23 mouse cellular contexts compared by ENCODE assay signal in the genomic region with DNA sequence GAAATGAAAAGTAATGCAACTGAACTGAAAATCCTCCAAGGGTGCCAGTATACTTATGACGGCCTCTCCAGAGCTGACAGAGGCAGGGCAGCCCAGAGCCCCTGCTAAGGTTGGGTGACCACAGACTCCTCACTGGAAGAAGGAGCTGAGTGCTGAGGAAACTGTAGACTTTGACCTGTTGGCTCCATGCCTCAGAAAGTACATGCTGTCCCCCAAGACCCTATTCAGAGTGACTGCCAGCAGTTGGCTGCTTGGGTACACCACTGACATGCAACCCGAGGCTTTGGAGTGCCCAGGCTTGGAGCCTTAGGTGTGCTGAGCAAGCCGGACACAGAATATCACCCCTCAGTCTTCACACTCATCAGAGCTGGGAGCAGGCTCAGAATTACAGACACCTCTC. TPM values are rescaled to one million over a fixed set of nuclear protein-coding genes. Genes with fewer than 3 reads are reported as not detected.
DNase-seq lines count a peak whose midpoint lies in the region; ATAC-seq lines count a peak whose summit lies in the region.
"Had no signal": no experiment of that assay in that cellular context is flagged by ENCODE, and none has a peak within 500 bp of the region (broad histone marks: within the 10 kb centered on the region; RNA-seq: fewer than 3 reads in every experiment).

No protein-coding gene starts in this region.

- no peak overlapping the region for H3K4me2 ChIP-seq in heart, embryonic 12.5 days
- H3K4me2 ChIP-seq in kidney, embryonic 16.5 days (replicated peaks; ENCODE audit: low read depth, low read length) = no peak overlapping the region
- H3K4me2 ChIP-seq: forebrain, embryonic 13.5 days; heart, embryonic 13.5 days; hindbrain, embryonic 12.5 days had no signal

- no peak overlapping the region for H3K4me3 ChIP-seq in heart, embryonic 10.5 days
- H3K4me3 ChIP-seq in heart, embryonic 12.5 days = no peak overlapping the region
- H3K4me3 ChIP-seq in kidney, embryonic 16.5 days (ENCODE audit: low read length) = no peak overlapping the region
- H3K4me3 ChIP-seq: embryonic facial prominence, embryonic 10.5 days; forebrain, embryonic 13.5 days; heart, adult 2 months; heart, embryonic 13.5 days; hindbrain, embryonic 12.5 days had no signal

- no peaks in the 10 kb centered on the region for H3K9me3 ChIP-seq in heart, embryonic 10.5 days
- no peaks in the 10 kb centered on the region; the same call in 1 of the 2 replicates for H3K9me3 ChIP-seq in heart, embryonic 12.5 days (replicated peaks)
- no peaks in the 10 kb centered on the region; the same call in 1 of the 2 replicates for H3K9me3 ChIP-seq in kidney, embryonic 16.5 days (ENCODE audit: low read length)
- H3K9me3 ChIP-seq: embryonic facial prominence, embryonic 10.5 days; forebrain, embryonic 13.5 days; heart, embryonic 13.5 days; hindbrain, embryonic 12.5 days had no signal

- H3K9ac ChIP-seq in heart, embryonic 12.5 days = no peak overlapping the region
- no peak overlapping the region for H3K9ac ChIP-seq in kidney, embryonic 16.5 days (replicated peaks; ENCODE audit: low read length)
- H3K9ac ChIP-seq: forebrain, embryonic 13.5 days; forebrain, postnatal 0 days; heart, embryonic 13.5 days; hindbrain, embryonic 12.5 days had no signal

- H3K36me3 ChIP-seq in heart, embryonic 10.5 days = no peaks in the 10 kb centered on the region
- no peaks in the 10 kb centered on the region for H3K36me3 ChIP-seq in heart, embryonic 12.5 days
- no peaks in the 10 kb centered on the region for H3K36me3 ChIP-seq in kidney, embryonic 16.5 days (ENCODE audit: insufficient read depth, low read length)
- H3K36me3 ChIP-seq: embryonic facial prominence, embryonic 10.5 days; heart, embryonic 13.5 days; hindbrain, embryonic 12.5 days had no signal

- ATAC-seq in heart, embryonic 12.5 days (ENCODE audit: insufficient number of reproducible peaks, low FRiP score) = no peak
- peak; percentile 51; the same call in 1 of the 2 replicates for ATAC-seq in kidney, embryonic 16.5 days (ENCODE audit: low FRiP score, low TSS enrichment)
- ATAC-seq: forebrain, embryonic 13.5 days; forebrain, postnatal 0 days; hindbrain, embryonic 16.5 days; inflammation-experienced regulatory T-cells, adult 6 months had no signal

- DNase-seq in heart, embryonic 10.5 days (ENCODE audit: low spot score) = peak; percentile 27
- DNase-seq in kidney, adult 11 months = no peak
- peak; percentile 66 for DNase-seq in gastrocnemius, postnatal 25 days
- DNase-seq in skeletal muscle tissue, adult 2 months (ENCODE audit: low read depth, low spot score) = peak; percentile 40
- DNase-seq in lung, postnatal 10 days = no peak
- DNase-seq: adrenal gland, adult 8-10 months; adrenal gland, postnatal 36 days; cerebellum, adult 2 months; cerebellum, postnatal 10 days; forebrain, postnatal 0 days; heart, adult 2 months; heart, postnatal 4 days had no signal

- H3K27me3 ChIP-seq in heart, embryonic 10.5 days (ENCODE audit: insufficient read depth, poor library complexity, severe bottlenecking) = no peaks in the 10 kb centered on the region
- no peaks in the 10 kb centered on the region for H3K27me3 ChIP-seq in heart, embryonic 12.5 days (replicated peaks)
- H3K27me3 ChIP-seq in kidney, embryonic 16.5 days (ENCODE audit: insufficient read depth, low read length) = no peaks in the 10 kb centered on the region
- H3K27me3 ChIP-seq: forebrain, embryonic 13.5 days; heart, embryonic 13.5 days; hindbrain, embryonic 12.5 days had no signal

- no peak overlapping the region for H3K27ac ChIP-seq in heart, embryonic 10.5 days
- no peak overlapping the region for H3K27ac ChIP-seq in heart, embryonic 12.5 days (ENCODE audit: poor library complexity, severe bottlenecking)
- H3K27ac ChIP-seq in kidney, embryonic 16.5 days (ENCODE audit: low read length) = no peak overlapping the region
- H3K27ac ChIP-seq: embryonic facial prominence, embryonic 10.5 days; forebrain, embryonic 13.5 days; heart, adult 2 months; heart, embryonic 13.5 days; hindbrain, embryonic 12.5 days had no signal

- 80% methylated on average over 3 of the region's 3 CpGs for WGBS in heart, embryonic 10.5 days
- WGBS in heart, embryonic 12.5 days = 65% methylated on average over 3 of the region's 3 CpGs
- WGBS in kidney, embryonic 16.5 days = 56% methylated on average over 3 of the region's 3 CpGs

- H3K4me1 ChIP-seq in heart, embryonic 10.5 days = peaks cover 9% of the 10 kb centered on the region
- peaks cover 5% of the 10 kb centered on the region for H3K4me1 ChIP-seq in heart, embryonic 12.5 days (replicated peaks)
- no peaks in the 10 kb centered on the region for H3K4me1 ChIP-seq in kidney, embryonic 16.5 days (ENCODE audit: insufficient read depth, low read length)
- H3K4me1 ChIP-seq: forebrain, embryonic 13.5 days; hindbrain, embryonic 12.5 days had no signal

RNA-seq across cellular contexts. Expression of a gene that starts 53.5 kb away (rescaled TPM):
- not detected in 2 replicates for polyA plus RNA-seq in heart, embryonic 10.5 days (2016; fragmentation: Nextera tagmentation; extraction: Ambion mirVana)
- polyA plus RNA-seq in heart, embryonic 12.5 days (2016; fragmentation: Nextera tagmentation; extraction: Ambion mirVana) = not detected in 2 replicates
- polyA plus RNA-seq in kidney, embryonic 16.5 days (2015; fragmentation: Nextera tagmentation; extraction: Ambion mirVana) = not detected in 2 replicates
- total RNA-seq in gastrocnemius, postnatal 25 days (2021) = not detected
- total RNA-seq: adrenal gland, adult 8-10 months; adrenal gland, postnatal 36 days; ES-E14; gastrocnemius, postnatal 36 days; heart, adult 2 months; heart, postnatal 4 days had no signal
- polyA plus RNA-seq: cerebellum, adult 2 months; embryonic facial prominence, embryonic 10.5 days; forebrain, embryonic 13.5 days; heart, adult 2 months; heart, embryonic 13.5 days; heart, postnatal 0 days; hindbrain, embryonic 12.5 days; hindbrain, embryonic 16.5 days; inflammation-experienced regulatory T-cells, adult 6 months had no signal

RNA-seq across cellular contexts. Expression of a gene that starts 57.0 kb away (rescaled TPM):
- 0.31 TPM in 1 of 2 replicates, not detected in the other for polyA plus RNA-seq in heart, embryonic 10.5 days (2016; fragmentation: Nextera tagmentation; extraction: Ambion mirVana)
- polyA plus RNA-seq in heart, embryonic 12.5 days (2016; fragmentation: Nextera tagmentation; extraction: Ambion mirVana) = 0.28 TPM in 1 of 2 replicates, not detected in the other
- not detected in 2 replicates for polyA plus RNA-seq in kidney, embryonic 16.5 days (2015; fragmentation: Nextera tagmentation; extraction: Ambion mirVana)
- under 1 TPM in 1 of 2 experiments, not detected in 1; 0.54 TPM for total RNA-seq in gastrocnemius, postnatal 25 days (2021)
- total RNA-seq: adrenal gland, postnatal 36 days; forebrain, postnatal 0 days; gastrocnemius, postnatal 36 days; heart, adult 2 months had no signal
- polyA plus RNA-seq: forebrain, embryonic 13.5 days; forebrain, postnatal 0 days; heart, adult 2 months; heart, embryonic 13.5 days; hindbrain, embryonic 12.5 days; inflammation-experienced regulatory T-cells, adult 6 months had no signal

Comparison
In these comparisons a context has a peak if more than half of its experiments do, and no peak if none do; other contexts are left out.
1. DNase-seq: peak in heart, embryonic 10.5 days (single experiment), gastrocnemius, postnatal 25 days (single experiment) and skeletal muscle tissue, adult 2 months (single experiment); none in kidney, adult 11 months (single experiment) and lung, postnatal 10 days (single experiment).